Mouse (Mus musculus): ENCODE measurements around the gene Kcnk3. TPM values are rescaled to one million over a fixed set of nuclear protein-coding genes. Genes with fewer than 3 reads are reported as not detected.

Gene Kcnk3
- total RNA-seq, 1 experiment from 2014 or later: 0.60 TPM

DNA sequence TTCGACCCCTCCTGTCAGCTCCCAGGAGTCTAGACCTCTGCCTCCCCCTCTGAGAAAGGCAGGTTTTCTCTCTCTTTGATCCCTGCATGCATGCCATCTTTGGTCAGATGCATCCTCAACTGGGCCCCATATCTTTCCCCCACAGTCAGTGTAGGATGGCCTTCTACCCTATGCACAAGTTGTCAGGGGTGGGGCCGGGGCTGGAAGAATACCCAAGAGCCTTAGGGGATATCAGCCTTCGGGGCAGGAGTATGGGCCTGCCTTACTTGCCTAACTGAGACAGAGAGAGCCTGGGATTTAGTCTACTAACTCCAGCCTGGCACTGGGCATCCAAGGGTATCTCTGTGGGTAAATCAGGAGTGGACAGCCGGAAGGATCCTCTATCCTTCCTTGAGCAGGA, 16.0 kb downstream of the Kcnk3 start:
- no peak for ATAC-seq (replicated peaks in 1 of 2; ENCODE audit: insufficient read depth in 1 of 2, low FRiP score in 2 of 2, low TSS enrichment in 1 of 2, low read depth in 1 of 2, poor library complexity in 2 of 2, severe bottlenecking in 2 of 2)

GRCm38 (mm10) chr5:30604769-30605188, 16.8 kb downstream of the Kcnk3 start:
- ATAC-seq (replicated peaks in 1 of 2; ENCODE audit: insufficient read depth in 1 of 2, low FRiP score in 2 of 2, low TSS enrichment in 1 of 2, low read depth in 1 of 2, poor library complexity in 2 of 2, severe bottlenecking in 2 of 2): no peak

DNA sequence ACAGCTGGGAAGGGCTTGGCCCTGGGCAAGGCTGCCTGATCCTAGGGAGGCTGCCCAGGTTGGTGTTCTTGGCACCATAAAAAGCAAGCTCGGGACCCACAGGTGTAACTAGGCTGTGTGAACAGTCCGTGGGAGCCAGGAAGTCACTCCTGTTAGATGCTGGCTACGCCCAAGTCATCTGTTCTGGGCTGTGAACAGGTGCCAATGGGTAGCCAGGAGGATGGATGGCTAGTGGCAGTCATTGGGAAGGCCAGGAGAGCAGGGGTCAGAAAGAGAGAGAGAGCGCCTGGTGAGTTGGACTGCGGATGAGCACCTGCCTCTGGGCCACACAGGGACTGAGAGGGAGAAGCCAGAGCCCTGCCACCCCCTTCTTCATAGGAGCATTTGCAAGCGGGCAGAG, 17.7 kb downstream of the Kcnk3 start:
- ATAC-seq (replicated peaks in 1 of 2; ENCODE audit: insufficient read depth in 1 of 2, low FRiP score in 2 of 2, low TSS enrichment in 1 of 2, low read depth in 1 of 2, poor library complexity in 2 of 2, severe bottlenecking in 2 of 2): no peak

DNA sequence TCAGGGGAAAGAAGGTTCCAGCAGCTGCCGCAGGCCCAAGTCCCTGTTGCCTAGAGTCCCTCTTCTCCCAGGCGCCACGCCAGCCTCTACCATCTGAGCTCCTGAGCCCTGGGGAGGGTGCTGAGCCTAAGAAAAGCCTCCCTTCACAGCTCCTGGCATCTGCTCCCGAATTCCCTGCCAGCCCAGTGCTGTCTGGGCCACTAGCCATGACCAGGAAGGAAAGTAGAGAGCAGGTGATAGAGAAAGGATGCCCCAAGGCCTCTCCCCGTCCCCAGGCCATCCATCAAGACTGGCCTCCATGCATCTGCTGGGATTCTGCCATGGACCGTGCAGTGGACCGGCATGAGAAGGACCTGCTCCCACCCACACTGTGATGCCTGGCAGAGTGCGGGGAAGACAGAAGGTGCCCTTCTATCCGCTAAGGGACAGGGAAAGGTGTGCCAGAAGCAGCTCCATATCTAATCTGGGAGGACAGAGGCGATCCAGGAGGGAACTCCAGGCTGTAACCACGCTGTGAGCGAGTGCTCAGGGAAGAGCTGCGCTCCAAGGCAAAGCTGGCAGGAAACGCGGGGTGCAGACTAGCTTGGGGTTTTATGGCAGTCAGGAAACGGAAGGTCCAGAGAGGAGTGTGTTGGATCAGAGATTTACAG, 18.6 kb downstream of the Kcnk3 start:
- ATAC-seq (replicated peaks in 1 of 2; ENCODE audit: insufficient read depth in 1 of 2, low FRiP score in 2 of 2, low TSS enrichment in 1 of 2, low read depth in 1 of 2, poor library complexity in 2 of 2, severe bottlenecking in 2 of 2): no peak

DNA sequence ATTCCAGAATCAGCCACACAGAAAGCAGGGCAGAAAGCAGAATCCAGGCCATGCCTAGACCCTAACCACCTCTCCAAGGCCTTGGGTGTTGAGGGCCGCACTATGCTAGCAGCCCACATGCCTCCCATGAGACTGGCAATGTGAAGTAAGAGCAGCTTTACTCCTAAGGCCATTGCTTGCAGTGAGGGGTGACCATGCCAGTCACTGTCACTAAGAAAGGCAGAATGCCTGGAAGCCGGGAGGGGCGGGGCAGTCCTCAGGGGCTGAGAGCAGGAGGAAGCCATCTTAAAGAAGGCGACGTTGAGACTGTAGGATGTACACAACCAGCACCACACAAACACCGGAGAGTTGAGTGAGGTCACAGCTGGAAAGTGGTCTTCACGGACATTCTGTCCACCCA, 21.1 kb downstream of the Kcnk3 start:
- ATAC-seq (replicated peaks in 1 of 2; ENCODE audit: insufficient read depth in 1 of 2, low FRiP score in 2 of 2, low TSS enrichment in 1 of 2, low read depth in 1 of 2, poor library complexity in 2 of 2, severe bottlenecking in 2 of 2): no peak

DNA sequence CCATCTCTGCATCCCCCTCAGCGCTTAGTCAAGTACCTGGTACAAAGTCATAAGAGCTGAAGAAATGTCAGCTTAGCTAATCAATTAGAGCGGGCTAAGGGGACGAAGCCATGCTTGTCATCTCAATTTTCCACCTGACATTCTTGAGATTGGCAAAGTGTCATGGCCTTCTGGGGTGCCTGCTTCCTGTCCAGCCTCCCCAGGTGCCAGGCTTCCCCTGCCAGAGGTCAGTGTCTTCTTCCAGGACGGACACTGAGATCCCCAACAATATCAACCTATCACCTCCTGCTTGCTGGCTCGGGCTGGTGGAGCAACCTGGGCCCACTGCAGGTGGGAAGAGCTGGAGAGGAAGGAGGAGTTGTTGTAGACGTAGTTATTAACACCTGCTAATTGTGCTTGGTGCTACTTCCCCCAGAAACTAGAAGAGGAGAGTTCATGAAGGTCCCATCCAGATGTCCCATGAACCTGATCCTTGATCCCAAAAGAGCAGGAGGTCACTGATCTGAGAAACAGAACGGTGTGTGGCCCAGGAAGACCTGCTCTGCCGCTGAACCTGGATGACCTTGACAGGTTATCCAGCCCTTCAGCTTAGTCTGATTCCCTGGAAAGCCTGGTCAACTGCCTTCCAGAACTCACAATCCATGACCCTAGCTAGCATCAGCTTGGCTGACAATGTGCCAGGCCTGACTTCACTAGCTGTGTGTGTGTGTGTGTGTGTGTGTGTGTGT, 22.1 kb downstream of the Kcnk3 start:
- no peak for ATAC-seq (replicated peaks in 1 of 2; ENCODE audit: insufficient read depth in 1 of 2, low FRiP score in 2 of 2, low TSS enrichment in 1 of 2, low read depth in 1 of 2, poor library complexity in 2 of 2, severe bottlenecking in 2 of 2)

- no peak for ATAC-seq (replicated peaks in 1 of 2; ENCODE audit: insufficient read depth in 1 of 2, low FRiP score in 2 of 2, low TSS enrichment in 1 of 2, low read depth in 1 of 2, poor library complexity in 2 of 2, severe bottlenecking in 2 of 2)
These were observed 23.1 kb downstream of the Kcnk3 start for GRCm38 (mm10) chr5:30611091-30611490.

- no peak for ATAC-seq (replicated peaks in 1 of 2; ENCODE audit: insufficient read depth in 1 of 2, low FRiP score in 2 of 2, low TSS enrichment in 1 of 2, low read depth in 1 of 2, poor library complexity in 2 of 2, severe bottlenecking in 2 of 2)
These were observed 23.7 kb downstream of the Kcnk3 start for GRCm38 (mm10) chr5:30611689-30612088.

- ATAC-seq (replicated peaks in 1 of 2; ENCODE audit: insufficient read depth in 1 of 2, low FRiP score in 2 of 2, low TSS enrichment in 1 of 2, low read depth in 1 of 2, poor library complexity in 2 of 2, severe bottlenecking in 2 of 2): no peak
These were observed 24.6 kb downstream of the Kcnk3 start for GRCm38 (mm10) chr5:30612575-30612974.

GRCm38 (mm10) chr5:30613242-30613641, 25.3 kb downstream of the Kcnk3 start:
- no peak for ATAC-seq (replicated peaks in 1 of 2; ENCODE audit: insufficient read depth in 1 of 2, low FRiP score in 2 of 2, low TSS enrichment in 1 of 2, low read depth in 1 of 2, poor library complexity in 2 of 2, severe bottlenecking in 2 of 2)

- no peak for ATAC-seq (replicated peaks in 1 of 2; ENCODE audit: insufficient read depth in 1 of 2, low FRiP score in 2 of 2, low TSS enrichment in 1 of 2, low read depth in 1 of 2, poor library complexity in 2 of 2, severe bottlenecking in 2 of 2)
These were observed 26.3 kb downstream of the Kcnk3 start for GRCm38 (mm10) chr5:30614221-30614620.

GRCm38 (mm10) chr5:30615416-30615815, 27.4 kb downstream of the Kcnk3 start:
- no peak for ATAC-seq (replicated peaks in 1 of 2; ENCODE audit: insufficient read depth in 1 of 2, low FRiP score in 2 of 2, low TSS enrichment in 1 of 2, low read depth in 1 of 2, poor library complexity in 2 of 2, severe bottlenecking in 2 of 2)

GRCm38 (mm10) chr5:30615819-30616218, 27.8 kb downstream of the Kcnk3 start:
- no peak for ATAC-seq (replicated peaks in 1 of 2; ENCODE audit: insufficient read depth in 1 of 2, low FRiP score in 2 of 2, low TSS enrichment in 1 of 2, low read depth in 1 of 2, poor library complexity in 2 of 2, severe bottlenecking in 2 of 2)

DNA sequence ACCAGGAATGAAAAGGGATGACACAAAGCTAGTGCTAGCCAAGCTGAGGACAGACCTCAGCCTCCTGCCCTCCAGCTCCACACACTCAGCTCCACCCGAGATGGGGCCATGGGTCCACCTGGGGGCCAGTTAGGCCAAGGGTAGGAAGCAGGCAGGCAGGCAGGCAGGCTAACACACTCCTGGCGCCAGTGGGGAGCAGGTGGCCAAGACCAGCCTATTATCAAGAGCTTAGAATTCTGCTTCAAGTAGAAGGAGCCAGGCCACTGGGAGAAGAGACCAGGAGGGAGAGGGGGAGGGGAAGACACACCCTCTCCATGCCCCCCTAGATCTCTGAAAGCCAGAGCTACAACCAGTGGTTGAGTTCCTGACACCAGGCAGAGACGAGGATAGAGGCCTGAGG, 28.7 kb downstream of the Kcnk3 start:
- ATAC-seq (replicated peaks in 1 of 2; ENCODE audit: insufficient read depth in 1 of 2, low FRiP score in 2 of 2, low TSS enrichment in 1 of 2, low read depth in 1 of 2, poor library complexity in 2 of 2, severe bottlenecking in 2 of 2): no peak

DNA sequence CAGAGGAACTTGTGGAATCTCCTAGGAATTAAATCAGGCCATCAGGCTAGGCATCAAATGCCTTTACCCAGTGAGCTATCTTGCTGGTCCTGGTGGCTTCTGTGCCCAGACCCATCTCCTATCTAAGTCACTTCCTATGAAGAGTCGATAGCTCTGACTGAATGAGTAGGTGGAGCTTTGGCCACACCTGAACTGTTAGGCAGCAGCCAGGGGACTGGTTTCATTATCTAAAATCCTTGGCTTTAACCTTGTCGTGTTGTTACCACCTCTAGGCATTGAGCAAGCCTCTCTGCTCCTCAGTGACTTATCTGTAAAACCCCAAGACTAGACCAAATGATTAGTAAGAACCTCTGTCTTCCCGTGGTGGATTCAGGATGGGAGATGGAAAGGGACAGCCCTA, 29.4 kb downstream of the Kcnk3 start:
- ATAC-seq (replicated peaks in 1 of 2; ENCODE audit: insufficient read depth in 1 of 2, low FRiP score in 2 of 2, low TSS enrichment in 1 of 2, low read depth in 1 of 2, poor library complexity in 2 of 2, severe bottlenecking in 2 of 2): no peak

DNA sequence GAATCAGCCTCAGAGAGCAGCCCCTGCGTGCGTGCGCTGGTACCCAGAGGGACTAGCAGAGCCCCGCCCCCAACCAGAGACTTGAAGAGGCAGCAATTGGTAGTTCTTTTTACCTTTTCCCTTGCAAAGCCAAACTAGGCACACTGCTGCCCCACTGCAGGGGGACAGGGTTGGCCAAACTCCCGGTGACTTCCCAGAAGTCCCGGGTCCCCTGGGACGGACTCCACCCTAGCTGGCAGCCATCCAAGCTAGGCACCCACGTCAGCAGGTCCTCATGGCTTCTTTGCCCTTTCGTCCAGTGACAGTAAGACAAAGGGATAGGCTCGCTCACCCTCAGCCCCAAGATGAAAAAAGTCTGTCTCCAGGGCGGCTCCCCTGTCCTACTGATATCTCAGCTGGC, 29.9 kb downstream of the Kcnk3 start:
- no peak for ATAC-seq (replicated peaks in 1 of 2; ENCODE audit: insufficient read depth in 1 of 2, low FRiP score in 2 of 2, low TSS enrichment in 1 of 2, low read depth in 1 of 2, poor library complexity in 2 of 2, severe bottlenecking in 2 of 2)

DNA sequence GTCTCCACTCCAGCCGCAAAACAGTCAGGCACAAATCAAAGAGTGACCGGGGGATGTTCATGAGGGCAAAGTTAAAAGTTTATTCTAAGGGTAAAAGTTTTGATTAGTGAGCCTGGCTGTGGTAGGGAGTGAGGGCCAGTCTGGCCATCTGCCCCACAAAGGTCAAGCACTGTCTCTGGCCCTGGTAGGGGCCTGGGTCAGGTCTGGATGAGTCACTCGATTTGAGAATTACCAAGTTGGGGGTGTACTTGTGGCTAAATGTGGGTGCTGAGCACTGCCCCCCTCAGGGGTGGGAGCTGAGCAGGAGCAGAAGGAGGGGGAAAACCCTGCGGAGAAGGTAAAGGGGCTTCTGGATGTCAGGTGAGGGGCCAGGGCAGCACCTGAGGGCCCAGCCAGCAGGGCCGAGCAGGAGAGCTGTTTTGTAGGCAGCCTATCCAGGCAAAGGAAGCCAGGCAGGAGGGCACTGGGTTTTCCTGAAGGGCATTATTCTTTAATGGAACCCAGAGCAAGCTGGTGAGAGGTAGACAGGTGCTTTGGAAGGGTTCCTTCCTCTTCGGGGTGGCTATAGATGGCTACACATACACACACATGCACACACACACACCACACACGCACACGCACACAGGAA, 30.5 kb downstream of the Kcnk3 start:
- no peak for ATAC-seq (replicated peaks in 1 of 2; ENCODE audit: insufficient read depth in 1 of 2, low FRiP score in 2 of 2, low TSS enrichment in 1 of 2, low read depth in 1 of 2, poor library complexity in 2 of 2, severe bottlenecking in 2 of 2)

GRCm38 (mm10) chr5:30619211-30619610, 31.2 kb downstream of the Kcnk3 start:
- ATAC-seq (replicated peaks in 1 of 2; ENCODE audit: insufficient read depth in 1 of 2, low FRiP score in 2 of 2, low TSS enrichment in 1 of 2, low read depth in 1 of 2, poor library complexity in 2 of 2, severe bottlenecking in 2 of 2): no peak

DNA sequence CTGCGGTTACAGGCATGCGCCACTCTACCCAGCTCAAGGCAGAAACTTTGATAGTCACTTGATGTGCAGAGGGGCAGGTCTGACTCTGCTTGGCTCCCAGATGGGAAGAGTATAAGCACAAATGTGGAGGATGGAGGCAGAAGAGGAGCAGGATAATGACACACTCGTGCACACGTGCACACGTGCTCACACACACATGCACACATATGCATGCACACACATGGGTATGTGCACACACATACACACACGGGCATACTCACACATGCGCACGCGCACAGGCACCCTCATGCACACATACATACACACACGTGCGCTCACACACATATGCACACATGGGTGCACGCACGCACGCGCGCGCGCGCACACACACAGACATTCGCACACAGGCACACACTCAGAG, 32.6 kb downstream of the Kcnk3 start:
- ATAC-seq (replicated peaks in 1 of 2; ENCODE audit: insufficient read depth in 1 of 2, low FRiP score in 2 of 2, low TSS enrichment in 1 of 2, low read depth in 1 of 2, poor library complexity in 2 of 2, severe bottlenecking in 2 of 2): no peak

Data from hematopoietic stem cell, adult 5-6 weeks (primary cell).